In genomic region chr4:123184816-123185215, GRCm38 (mm10) we compare ENCODE assay signal across 20 mouse cellular contexts. TPM values are rescaled to one million over a fixed set of nuclear protein-coding genes. Genes with fewer than 3 reads are reported as not detected.
DNase-seq lines count a peak whose midpoint lies in the region; ATAC-seq and TF ChIP-seq lines count a peak whose summit lies in the region.
"Had no signal": no experiment of that assay in that cellular context is flagged by ENCODE, and none has a peak within 500 bp of the region (broad histone marks: within the 10 kb centered on the region; RNA-seq: fewer than 3 reads in every experiment).

No protein-coding gene starts in this region.

- TF ChIP-seq EP300 in heart, adult 2 months (IDR thresholded peaks at IDR 0.05; ENCODE audit: insufficient read depth, low read depth, low read length), result no peak

- TF ChIP-seq POLR2A in heart, adult 2 months (IDR thresholded peaks at IDR 0.05; ENCODE audit: insufficient read depth, low read depth, low read length), result no peak

- WGBS in hindbrain, embryonic 13.5 days, result 33% methylated on average over 3 of the region's 3 CpGs
- WGBS in hindbrain, embryonic 12.5 days, result 43% methylated on average over 3 of the region's 3 CpGs
- 51% methylated on average over 3 of the region's 3 CpGs for WGBS in heart, adult 2 months

- intact Hi-C loops in left cerebral cortex, postnatal 25 days (cut with DNase I), result no loop called here
- intact Hi-C loops in heart, adult 2 months (cut with DNase I), result no loop called here

- H3K4me1 ChIP-seq in hindbrain, embryonic 13.5 days (replicated peaks), result peaks cover 32% of the 10 kb centered on the region
- peaks cover 13% of the 10 kb centered on the region for H3K4me1 ChIP-seq in hindbrain, embryonic 12.5 days
- H3K4me1 ChIP-seq in heart, adult 2 months (ENCODE audit: control insufficient read depth, insufficient read depth, low read length), result peaks cover 1% of the 10 kb centered on the region; the same call in 1 of the 2 replicates

- ATAC-seq in hindbrain, embryonic 13.5 days (ENCODE audit: low FRiP score), result no peak
- ATAC-seq in hindbrain, embryonic 12.5 days (ENCODE audit: low FRiP score), result no peak
- ATAC-seq: intestine, embryonic 16.5 days had no signal

- H3K4me3 ChIP-seq in hindbrain, embryonic 13.5 days, result no peak overlapping the region
- H3K4me3 ChIP-seq in hindbrain, embryonic 12.5 days, result no peak overlapping the region
- no peak overlapping the region for H3K4me3 ChIP-seq in heart, adult 2 months
- H3K4me3 ChIP-seq: heart, embryonic 15.5 days; limb, embryonic 10.5 days; liver, embryonic 15.5 days; myocyte had no signal

- no peak for TF ChIP-seq CTCF in heart, adult 2 months (IDR thresholded peaks at IDR 0.05)

- H3K9me3 ChIP-seq in hindbrain, embryonic 13.5 days, result no peaks in the 10 kb centered on the region
- H3K9me3 ChIP-seq in hindbrain, embryonic 12.5 days (replicated peaks), result no peaks in the 10 kb centered on the region
- H3K9me3 ChIP-seq: heart, embryonic 15.5 days; limb, embryonic 10.5 days; liver, embryonic 15.5 days had no signal

- H3K27me3 ChIP-seq in hindbrain, embryonic 13.5 days, result peaks cover 79% of the 10 kb centered on the region
- H3K27me3 ChIP-seq in hindbrain, embryonic 12.5 days, result peaks cover 73% of the 10 kb centered on the region
- H3K27me3 ChIP-seq in heart, adult 2 months (ENCODE audit: control insufficient read depth, insufficient read depth, low read length), result peaks cover 17% of the 10 kb centered on the region

- peak overlapping the region; percentile 40; the same call in 1 of the 2 replicates for H3K27ac ChIP-seq in hindbrain, embryonic 13.5 days
- H3K27ac ChIP-seq in hindbrain, embryonic 12.5 days, result no peak overlapping the region
- H3K27ac ChIP-seq in heart, adult 2 months, result no peak overlapping the region
- H3K27ac ChIP-seq: heart, embryonic 15.5 days; limb, embryonic 10.5 days; liver, embryonic 15.5 days had no signal

- H3K36me3 ChIP-seq in hindbrain, embryonic 13.5 days, result peaks cover 4% of the 10 kb centered on the region; the same call in 1 of the 2 replicates
- H3K36me3 ChIP-seq in hindbrain, embryonic 12.5 days, result no peaks in the 10 kb centered on the region
- no peaks in the 10 kb centered on the region for H3K36me3 ChIP-seq in heart, adult 2 months (ENCODE audit: control insufficient read depth, insufficient read depth, low read length)
- H3K36me3 ChIP-seq: heart, embryonic 15.5 days; limb, embryonic 10.5 days; liver, embryonic 15.5 days had no signal

- H3K9ac ChIP-seq in hindbrain, embryonic 13.5 days, result no peak overlapping the region
- no peak overlapping the region for H3K9ac ChIP-seq in hindbrain, embryonic 12.5 days
- H3K9ac ChIP-seq in heart, adult 2 months (ENCODE audit: low read depth, low read length), result no peak overlapping the region
- H3K9ac ChIP-seq: heart, embryonic 15.5 days; liver, embryonic 15.5 days had no signal

- peak overlapping the region; percentile 80 for H3K4me2 ChIP-seq in hindbrain, embryonic 13.5 days
- no peak overlapping the region for H3K4me2 ChIP-seq in hindbrain, embryonic 12.5 days (replicated peaks)
- H3K4me2 ChIP-seq: heart, embryonic 15.5 days; liver, embryonic 15.5 days had no signal

- peak; percentile 72 for DNase-seq in right cerebral cortex, adult 18-20 months
- no peak for DNase-seq in right cerebral cortex, postnatal 25 days
- peak; percentile 65 to 79 for DNase-seq in left cerebral cortex, postnatal 25 days (ENCODE audit: low spot score in 2 of 2)
- DNase-seq in right cerebral cortex, postnatal 14 days, result peak; percentile 63
- DNase-seq in heart, adult 2 months, result no peak
- no peak for DNase-seq in Muller cell, postnatal 12 days (ENCODE audit: inconsistent ontology term)
- DNase-seq: adrenal gland, postnatal 36 days; cerebellum, adult 11-12 months; gastrocnemius, postnatal 36 days; kidney, postnatal 25 days; thymus, postnatal 36 days had no signal

- H3K79me2 ChIP-seq in heart, adult 2 months (replicated peaks; ENCODE audit: control insufficient read depth, insufficient read depth, low read length), result no peaks in the 10 kb centered on the region

RNA-seq across cellular contexts. Expression of gene Hpcal4, which starts 1.8 kb away (rescaled TPM):
- 14.9 and 18.8 TPM in 2 replicates for polyA plus RNA-seq in hindbrain, embryonic 13.5 days (2015; fragmentation: Nextera tagmentation; extraction: Ambion mirVana)
- 2.7 and 3.7 TPM in 2 replicates for polyA plus RNA-seq in hindbrain, embryonic 12.5 days (2016; fragmentation: Nextera tagmentation; extraction: Ambion mirVana)
- 100 to 1,000 TPM; 553 to 568 TPM for total RNA-seq in left cerebral cortex, postnatal 25 days (2021)
- under 1 TPM; 0.09 to 0.10 TPM for total RNA-seq in heart, adult 2 months (2021)
- polyA plus RNA-seq in heart, adult 2 months (2012; rRNA removed), result 0.35 and 0.38 TPM in 2 replicates
- total RNA-seq: gastrocnemius, postnatal 36 days; MEL had no signal
- polyA plus RNA-seq: C2C12; liver, embryonic 15.5 days; myocyte had no signal

RNA-seq across cellular contexts. Expression of gene Nt5c1a, which starts 16.5 kb away (rescaled TPM):
- not detected in 2 replicates for polyA plus RNA-seq in hindbrain, embryonic 13.5 days (2015; fragmentation: Nextera tagmentation; extraction: Ambion mirVana)
- not detected in 2 replicates for polyA plus RNA-seq in hindbrain, embryonic 12.5 days (2016; fragmentation: Nextera tagmentation; extraction: Ambion mirVana)
- total RNA-seq in left cerebral cortex, postnatal 25 days (2021), result 1 to 10 TPM; 7.4 to 9.2 TPM
- 10 to 100 TPM; 50.8 to 57.6 TPM for total RNA-seq in heart, adult 2 months (2021)
- polyA plus RNA-seq in heart, adult 2 months (2012; rRNA removed), result 19.6 and 41.6 TPM in 2 replicates
- total RNA-seq: MEL had no signal
- polyA plus RNA-seq: C2C12; intestine, embryonic 16.5 days; limb, embryonic 10.5 days; liver, embryonic 15.5 days; myocyte had no signal

RNA-seq across cellular contexts. Expression of gene Ppie, which starts 45.1 kb away (rescaled TPM):
- polyA plus RNA-seq in hindbrain, embryonic 13.5 days (2015; fragmentation: Nextera tagmentation; extraction: Ambion mirVana), result 60.9 and 64.8 TPM in 2 replicates
- 80.3 and 83.2 TPM in 2 replicates for polyA plus RNA-seq in hindbrain, embryonic 12.5 days (2016; fragmentation: Nextera tagmentation; extraction: Ambion mirVana)
- total RNA-seq in left cerebral cortex, postnatal 25 days (2021), result 10 to 100 TPM; 19.9 to 21.4 TPM
- 10 to 100 TPM; 23.6 to 23.8 TPM for total RNA-seq in heart, adult 2 months (2021)
- polyA plus RNA-seq in heart, adult 2 months (2012; rRNA removed), result 14.4 and 18.7 TPM in 2 replicates

RNA-seq across cellular contexts. Expression of gene Heyl, which starts 48.5 kb away (rescaled TPM):
- polyA plus RNA-seq in hindbrain, embryonic 13.5 days (2015; fragmentation: Nextera tagmentation; extraction: Ambion mirVana), result 8.0 and 8.8 TPM in 2 replicates
- polyA plus RNA-seq in hindbrain, embryonic 12.5 days (2016; fragmentation: Nextera tagmentation; extraction: Ambion mirVana), result 8.6 and 10.1 TPM in 2 replicates
- 1 to 10 TPM; 4.2 to 5.8 TPM for total RNA-seq in left cerebral cortex, postnatal 25 days (2021)
- total RNA-seq in heart, adult 2 months (2021), result 10 to 100 TPM; 15.8 to 16.5 TPM
- polyA plus RNA-seq in heart, adult 2 months (2012; rRNA removed), result 16.8 and 21.3 TPM in 2 replicates
- total RNA-seq: MEL had no signal

Comparison
In these comparisons a context has a peak if more than half of its experiments do, and no peak if none do; other contexts are left out.
1. DNase-seq: peak in right cerebral cortex, adult 18-20 months (single experiment), left cerebral cortex, postnatal 25 days (2 of 2) and right cerebral cortex, postnatal 14 days (single experiment); none in right cerebral cortex, postnatal 25 days (single experiment), heart, adult 2 months (0 of 2) and Muller cell, postnatal 12 days (single experiment).
2. RNA of gene Nt5c1a, which starts 16.5 kb away (polyA plus RNA-seq): 19.6 to 41.6 TPM in heart, adult 2 months; not detected in hindbrain, embryonic 13.5 days and not detected in hindbrain, embryonic 12.5 days; every median in the first group is over 10 times any median in the second.